Mouse (Mus musculus) MEL (cell line): ENCODE results near the gene Alg12.

Experiments
- EP300 ChIP-seq, 2 experiments: IDR thresholded peaks; 2 replicates each; pipeline ENCODE4 v1.6.1; 2011; ENCODE audit warnings: improper control_type of control experiment in 2 of 2, low read length in 2 of 2, low read depth in 1 of 2, mild to moderate bottlenecking in 1 of 2
- POLR2AphosphoS2 ChIP-seq: IDR thresholded peaks from 2 replicates; pipeline ENCODE4 v1.6.1; 2011; ENCODE audit warnings: low read length, improper control_type of control experiment
- RAD21 ChIP-seq: IDR thresholded peaks from 2 replicates; pipeline ENCODE4 v1.6.1; 2011; ENCODE audit warnings: mild to moderate bottlenecking, low read depth, low read length, improper control_type of control experiment
- SIN3A ChIP-seq: IDR thresholded peaks from 2 replicates; pipeline ENCODE4 v1.6.1; 2012; ENCODE audit warnings: low read length, improper control_type of control experiment, inconsistent platforms
- UBTF ChIP-seq: IDR thresholded peaks from 2 replicates; pipeline ENCODE4 v1.6.1; 2012; ENCODE audit warnings: low read depth, mild to moderate bottlenecking, inconsistent platforms, low read length, improper control_type of control experiment, moderate library complexity, borderline replicate concordance; ENCODE audit not compliant: insufficient read depth

GRCm38 (mm10) chr15:88863695-88864231 is 44.6 kb upstream of the Alg12 start:
- TF ChIP-seq POLR2AphosphoS2 (no peak), UBTF (no peak), SIN3A (peak; percentile 89), EP300 (IDR thresholded peaks at IDR 0.05; ENCODE audit: low read depth in 1 of 2, low read length in 2 of 2) (no peak), RAD21 (no peak)
